Mouse (Mus musculus): ENCODE results near the gene Filip1. TPM values are rescaled to one million over a fixed set of nuclear protein-coding genes. Genes with fewer than 3 reads are reported as not detected.

Gene Filip1
- polyA plus RNA-seq, 2 experiments from 2014 or later: 0.29 to 1.6 TPM

DNA sequence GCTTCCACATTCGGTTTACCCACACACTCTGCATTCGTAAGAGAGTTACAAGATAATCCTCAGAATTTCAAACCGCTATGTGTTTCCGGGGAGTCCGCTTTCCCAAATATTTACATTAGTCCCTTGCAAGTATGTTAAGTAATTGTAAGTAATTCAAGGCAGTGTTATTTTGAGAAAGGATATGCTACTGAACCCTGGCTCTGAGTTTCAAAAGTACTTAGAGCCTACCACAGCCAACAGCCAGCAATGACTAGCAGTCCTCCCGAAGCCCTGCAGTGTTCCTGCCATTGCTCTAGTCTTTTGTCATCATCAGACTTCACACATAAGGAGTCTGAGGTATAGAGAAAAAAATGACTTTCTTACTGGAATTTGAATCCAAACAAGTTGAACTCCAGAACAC lies 67.8 kb downstream of the Filip1 start:
- no peak for ATAC-seq

GRCm38 (mm10) chr9:79943986-79944385 lies 68.7 kb downstream of the Filip1 start:
- no peak for ATAC-seq

- no peak for ATAC-seq
Observed at GRCm38 (mm10) chr9:79938416-79939206, 74.0 kb downstream of the Filip1 start.

GRCm38 (mm10) chr9:79937570-79937969 lies 75.1 kb downstream of the Filip1 start:
- ATAC-seq: no peak

- ATAC-seq: no peak
Observed at GRCm38 (mm10) chr9:79932578-79932977, 80.1 kb downstream of the Filip1 start.

DNA sequence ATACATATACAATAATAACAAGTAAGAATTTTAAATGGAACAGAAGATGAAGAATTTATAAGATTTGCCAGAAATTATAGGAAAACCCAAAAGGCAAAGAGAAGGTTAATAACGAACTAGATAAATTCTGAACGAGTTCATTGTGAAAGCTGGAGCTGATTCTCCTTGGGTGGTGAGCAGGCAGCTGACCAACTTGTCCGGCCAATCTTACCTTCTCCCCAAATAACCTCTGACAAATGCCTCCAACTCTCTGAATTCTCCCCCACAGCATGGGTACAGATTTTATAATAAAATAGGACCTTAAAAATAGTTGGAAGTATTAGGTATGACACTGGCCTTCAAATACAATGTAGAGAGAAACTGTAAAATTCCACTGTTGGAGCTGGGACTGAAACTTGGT lies 84.6 kb downstream of the Filip1 start:
- no peak for ATAC-seq

DNA sequence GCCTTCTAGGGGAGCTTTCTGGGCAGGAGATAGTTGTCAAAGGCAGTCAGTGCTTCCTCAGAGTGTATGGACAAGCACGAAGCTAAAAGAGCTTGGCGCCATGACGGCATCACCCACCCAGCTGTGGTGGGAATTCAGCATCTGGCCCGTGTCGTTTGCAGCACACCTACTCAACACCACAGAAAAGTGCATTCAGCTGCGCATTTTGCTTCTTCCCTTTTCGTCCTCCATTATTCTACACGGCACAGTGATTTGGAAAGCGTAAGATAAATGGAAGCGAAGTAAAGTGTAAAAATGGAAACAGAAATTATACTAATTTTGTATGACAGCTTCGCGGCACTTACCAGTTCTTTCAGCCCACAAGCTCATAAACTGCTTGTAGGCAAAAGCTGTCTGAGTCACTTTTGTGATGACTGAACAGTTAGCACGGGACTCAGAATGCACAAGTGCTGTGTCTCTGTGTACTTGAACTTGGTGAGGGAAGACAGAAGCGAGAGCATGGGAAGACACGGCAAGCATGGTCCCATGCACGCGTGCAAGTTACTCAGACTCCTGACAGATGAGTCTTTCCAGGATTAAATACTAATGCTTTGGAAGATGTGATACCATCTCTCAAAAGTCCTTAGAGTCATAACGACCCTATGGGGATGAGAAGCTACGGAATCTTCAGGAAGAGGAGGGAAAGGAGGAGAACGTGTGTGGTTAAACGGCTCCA lies 85.3 kb downstream of the Filip1 start:
- no peak for ATAC-seq

GRCm38 (mm10) chr9:79926464-79927155 lies 86.0 kb downstream of the Filip1 start:
- ATAC-seq: no peak

GRCm38 (mm10) chr9:79925950-79926349 lies 86.7 kb downstream of the Filip1 start:
- no peak for ATAC-seq

DNA sequence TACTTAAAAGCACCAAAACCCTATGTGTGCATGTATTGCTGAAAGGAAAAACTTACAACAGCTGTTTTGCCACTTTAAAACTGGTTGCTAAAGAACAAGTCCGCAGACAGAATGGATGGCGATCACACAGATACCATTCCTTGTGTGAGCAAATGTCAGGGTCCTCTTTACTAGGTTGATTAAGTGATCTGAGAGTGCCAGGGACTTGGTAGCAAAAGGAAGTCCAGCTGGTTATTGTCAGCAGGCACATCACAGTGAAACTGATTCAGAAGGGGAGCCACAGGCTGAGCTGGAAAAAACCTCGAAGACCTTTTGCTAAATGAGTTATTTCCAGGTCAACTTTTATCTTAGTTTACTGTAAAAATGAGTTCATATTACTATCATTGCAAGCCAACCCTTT lies 89.4 kb downstream of the Filip1 start:
- no peak for ATAC-seq

- no peak for ATAC-seq
Observed at GRCm38 (mm10) chr9:79922493-79922760, 90.2 kb downstream of the Filip1 start.

- ATAC-seq: no peak
Observed at GRCm38 (mm10) chr9:79921701-79922492, 90.8 kb downstream of the Filip1 start.

DNA sequence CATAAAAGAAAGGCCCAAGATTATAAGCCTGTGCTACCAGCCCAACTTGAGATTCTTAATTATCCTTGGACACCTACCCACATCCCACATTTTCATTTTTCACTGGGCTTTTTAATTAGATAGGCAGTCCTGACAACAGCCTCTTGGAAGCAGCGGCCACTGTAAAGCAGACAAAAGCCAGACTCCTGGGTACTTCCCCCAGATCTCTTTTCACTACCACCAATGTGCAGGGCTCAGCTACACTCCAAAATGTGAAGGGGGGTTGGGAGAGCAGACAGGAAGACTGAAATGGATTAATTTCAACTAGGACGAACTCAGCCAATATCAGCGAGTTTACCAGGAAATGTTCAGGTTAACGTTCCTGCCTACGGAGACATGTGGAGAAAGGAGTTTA lies 92.1 kb downstream of the Filip1 start:
- ATAC-seq: no peak

DNA sequence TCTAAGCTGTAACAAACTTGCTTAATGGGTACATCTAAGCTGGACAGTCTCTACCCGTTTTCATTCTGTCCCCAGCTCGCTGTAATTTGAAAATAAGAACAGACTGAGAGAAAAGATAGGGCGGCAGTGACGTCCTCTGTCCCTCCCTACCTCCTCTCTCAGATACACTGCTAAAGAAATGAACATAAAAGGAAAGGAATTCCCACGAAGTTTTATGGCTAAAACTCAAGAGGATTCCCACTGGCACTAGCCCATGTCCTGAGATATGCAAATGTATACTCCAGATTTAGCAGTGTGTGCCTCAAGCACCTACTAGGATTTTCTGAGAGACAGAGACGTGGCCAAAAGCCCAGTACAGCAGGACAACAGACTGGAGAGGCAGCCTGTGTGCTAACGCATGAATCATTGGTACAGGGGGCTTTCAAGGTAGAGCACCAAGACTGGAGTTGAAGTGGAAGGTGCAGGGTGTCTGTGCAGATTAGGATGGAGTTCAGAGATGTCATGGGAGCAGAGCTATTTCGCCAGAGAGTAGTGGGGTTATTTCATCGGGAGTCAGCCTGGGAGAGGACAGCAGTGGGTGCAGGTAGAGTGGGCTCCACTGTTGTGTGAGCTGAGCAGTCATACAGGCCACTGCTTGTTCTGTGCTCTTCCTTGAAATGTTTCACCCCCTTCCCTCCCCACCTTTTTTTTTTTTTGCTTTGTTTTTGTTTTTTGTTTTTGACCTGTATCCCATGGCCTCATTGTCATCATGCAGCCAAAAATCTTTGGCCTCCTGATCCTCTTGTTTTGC lies 92.7 kb downstream of the Filip1 start:
- ATAC-seq: no peak

DNA sequence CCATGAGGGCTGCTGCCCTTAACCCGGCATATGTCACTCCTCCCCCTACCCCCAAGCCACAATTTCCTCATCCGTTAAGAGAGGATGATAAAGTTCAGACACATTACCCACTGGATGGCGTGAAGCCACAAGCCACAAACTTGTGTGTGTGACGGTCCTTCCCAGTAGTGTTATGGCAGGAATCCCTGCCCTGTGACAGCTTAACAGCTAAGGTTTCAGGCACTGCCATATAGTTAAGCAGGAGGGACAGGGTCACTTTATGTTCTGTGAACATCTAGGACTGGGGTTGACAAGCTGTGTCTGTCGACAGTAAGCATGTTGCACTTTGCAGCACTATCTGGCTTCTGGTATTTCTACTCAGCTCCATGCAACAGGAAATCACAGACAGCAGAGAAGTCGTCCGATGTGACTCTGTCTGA lies 93.3 kb downstream of the Filip1 start:
- peak; percentile 87 for ATAC-seq

DNA sequence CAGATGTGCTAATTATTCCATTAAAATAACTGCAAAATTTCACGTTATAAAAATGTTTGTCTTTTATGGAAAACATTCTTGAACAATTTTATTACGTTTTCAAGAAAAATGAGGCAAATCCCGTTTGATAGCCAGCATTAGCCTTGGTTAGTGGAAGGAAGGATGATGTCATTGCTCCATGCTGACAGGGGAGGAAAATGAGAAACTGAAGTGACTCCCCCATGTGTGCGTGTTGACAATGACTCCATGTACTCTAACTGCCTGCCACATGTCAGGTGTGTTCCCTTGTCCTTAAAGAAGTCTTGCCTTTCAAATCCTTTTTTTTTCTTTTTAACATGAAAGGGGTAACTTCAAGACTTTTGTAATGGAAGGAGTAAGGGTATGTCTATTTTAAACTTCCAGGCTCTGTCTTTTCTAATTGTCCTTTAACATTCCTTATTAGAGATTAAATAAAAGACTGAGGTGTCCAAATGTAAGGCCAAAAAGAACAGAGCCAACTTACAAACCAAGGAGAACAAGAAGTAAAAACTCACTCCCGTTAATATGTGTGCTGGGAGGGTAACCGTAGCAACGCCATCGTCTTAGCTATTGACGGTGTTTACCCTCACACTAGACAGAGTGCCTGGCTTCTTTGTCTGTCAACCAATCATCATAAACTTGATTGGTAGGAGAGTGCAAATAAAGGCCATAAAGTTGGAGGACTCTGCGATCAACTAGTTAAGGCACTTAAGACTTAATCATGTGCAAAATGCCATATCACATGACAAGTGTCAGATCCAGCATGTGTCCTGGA lies 94.1 kb downstream of the Filip1 start:
- no peak for ATAC-seq

DNA sequence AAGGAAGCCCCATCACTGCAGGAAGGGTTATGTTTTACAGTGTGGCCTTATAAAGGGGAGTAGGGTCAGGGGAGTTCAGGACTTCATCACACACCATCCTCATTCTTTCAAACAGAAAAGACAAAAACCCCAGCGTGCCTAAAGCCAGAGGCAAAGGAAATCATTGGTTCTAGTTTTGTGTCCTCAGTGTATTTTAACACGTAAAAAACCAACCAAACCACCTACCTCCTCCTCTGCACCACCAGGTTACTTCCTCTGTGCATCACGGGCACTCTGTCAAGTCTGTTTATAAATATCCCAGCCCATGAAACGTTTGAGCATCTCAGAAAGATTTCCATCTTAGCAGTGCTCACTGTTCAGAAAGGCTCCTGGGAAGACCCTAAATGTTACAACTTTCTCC lies 98.4 kb downstream of the Filip1 start:
- ATAC-seq: no peak

- no peak for ATAC-seq
Observed at GRCm38 (mm10) chr9:79912971-79913370, 99.7 kb downstream of the Filip1 start.

DNA sequence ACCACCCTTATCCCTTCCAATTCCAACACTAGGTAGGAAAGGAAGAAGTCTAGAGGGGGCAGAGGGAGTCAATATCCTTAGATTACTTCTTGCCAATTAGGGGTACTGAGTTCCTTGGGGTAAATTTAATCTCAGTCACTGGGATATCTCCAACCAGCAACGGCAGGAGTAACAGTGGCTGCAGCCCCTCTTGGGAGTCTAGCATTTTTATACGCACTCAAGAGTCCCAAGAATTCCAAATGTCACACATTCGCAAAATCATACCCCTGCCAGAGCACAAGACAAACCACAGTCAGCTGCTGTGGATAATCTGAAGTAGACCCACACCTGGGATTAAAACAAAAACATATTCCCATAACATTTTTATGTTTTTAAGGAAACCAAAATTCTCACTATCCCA lies 102.5 kb downstream of the Filip1 start:
- no peak for ATAC-seq

DNA sequence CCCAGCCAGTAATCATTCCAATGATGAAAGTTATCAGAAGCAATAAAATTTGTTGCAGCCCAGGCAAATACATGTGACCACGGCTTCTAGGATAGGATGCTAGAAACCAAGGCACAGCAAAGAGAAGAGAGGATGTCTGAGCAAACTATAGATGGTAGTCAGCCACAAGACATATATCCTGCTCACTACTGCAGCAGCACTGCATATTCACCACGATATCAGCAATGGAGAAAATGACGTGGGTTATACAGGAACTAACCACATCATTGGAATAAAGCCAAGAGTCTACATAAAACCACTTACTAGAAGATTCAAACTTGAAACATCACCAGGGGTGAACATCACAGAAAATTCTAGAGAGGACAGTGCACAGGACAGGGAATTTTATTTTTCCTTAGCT lies 113.8 kb downstream of the Filip1 start:
- ATAC-seq: peak; percentile 96

DNA sequence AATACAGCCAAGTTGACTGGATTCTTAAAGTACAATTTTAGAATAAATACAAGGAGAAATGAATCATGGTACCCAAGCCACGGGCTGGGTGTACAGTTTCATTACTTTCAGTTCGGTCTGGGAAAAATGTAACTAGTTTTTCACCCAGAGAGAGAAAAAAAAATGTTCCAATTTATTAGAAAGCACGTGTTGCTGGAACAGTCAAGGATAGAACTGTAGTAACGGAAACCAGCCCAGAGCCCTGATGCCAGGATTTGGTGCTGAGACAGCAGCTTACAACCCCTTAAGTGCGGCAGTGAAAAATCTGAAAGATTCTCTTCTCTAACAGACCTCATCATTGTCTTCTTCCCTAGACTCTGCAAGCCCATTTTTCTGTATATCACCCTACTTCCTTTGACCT lies 118.0 kb downstream of the Filip1 start:
- no peak for ATAC-seq
